Mouse (Mus musculus) thymus, adult 2 months (tissue): ENCODE results near the gene 1810049J17Rik. TPM values are rescaled to one million over a fixed set of nuclear protein-coding genes. Genes with fewer than 3 reads are reported as not detected.

ENCODE experiments used
- DNase-seq: peaks from one replicate; pipeline ENCODE4 v3.0.0; 2021
- H3K27ac ChIP-seq: fragments of 200-500 bp; 2 replicates; pipeline ENCODE4 v1.5.1; 2012; ENCODE audit warnings: low read length, control low read depth; ENCODE audit not compliant: control insufficient read depth, insufficient read depth
- H3K27me3 ChIP-seq: fragments of 200-500 bp; 2 replicates; pipeline ENCODE4 v1.6.1; 2012; ENCODE audit warnings: mild to moderate bottlenecking, low read length, moderate library complexity, mixed read lengths; ENCODE audit not compliant: control insufficient read depth, insufficient read depth
- H3K36me3 ChIP-seq: fragments of 200-500 bp; 2 replicates; pipeline ENCODE4 v1.6.1; 2012; ENCODE audit warnings: mild to moderate bottlenecking, low read length, moderate library complexity; ENCODE audit not compliant: control insufficient read depth, insufficient read depth
- H3K4me1 ChIP-seq: fragments of 200-500 bp; replicated peaks from 2 replicates; pipeline ENCODE4 v1.6.1; 2012; ENCODE audit warnings: low read length; ENCODE audit not compliant: control insufficient read depth, insufficient read depth
- H3K4me3 ChIP-seq: fragments of 200-500 bp; 2 replicates; pipeline ENCODE4 v1.5.1; 2012; ENCODE audit warnings: mild to moderate bottlenecking, low read length, control low read depth, moderate library complexity; ENCODE audit not compliant: control insufficient read depth, insufficient read depth
- CTCF ChIP-seq: fragments of 200-500 bp; IDR thresholded peaks from 2 replicates; pipeline ENCODE4 v1.5.1; 2012; ENCODE audit warnings: mild to moderate bottlenecking, control low read depth, low read length, moderate library complexity, borderline replicate concordance; ENCODE audit not compliant: control insufficient read depth, poor library complexity, insufficient read depth; ENCODE audit errors: extremely low read depth
- POLR2A ChIP-seq: fragments of 200-500 bp; IDR thresholded peaks from 2 replicates; pipeline ENCODE4 v1.6.1; 2012; ENCODE audit warnings: mild to moderate bottlenecking, low read length, control low read depth, moderate library complexity; ENCODE audit not compliant: control insufficient read depth, poor library complexity, insufficient read depth; ENCODE audit errors: extremely low read depth
- WGBS: fragments of 180-500 bp; shearing (Covaris S2); methylation state at CpG from one replicate; pipeline ENCODE4 v1.1.7; 2018; 5-methylcytosine and 5-hydroxymethylcytosine counted together
- polyA plus RNA-seq: library from polyadenylated mRNA; depleted of rRNA; stranded (reverse); fragments of >200 nt; gene quantifications from 2 replicates; pipeline ENCODE4 v1.2.3, GENCODE M21; 2012

Gene 1810049J17Rik
- polyA plus RNA-seq, 1 experiment, result not detected

DNA sequence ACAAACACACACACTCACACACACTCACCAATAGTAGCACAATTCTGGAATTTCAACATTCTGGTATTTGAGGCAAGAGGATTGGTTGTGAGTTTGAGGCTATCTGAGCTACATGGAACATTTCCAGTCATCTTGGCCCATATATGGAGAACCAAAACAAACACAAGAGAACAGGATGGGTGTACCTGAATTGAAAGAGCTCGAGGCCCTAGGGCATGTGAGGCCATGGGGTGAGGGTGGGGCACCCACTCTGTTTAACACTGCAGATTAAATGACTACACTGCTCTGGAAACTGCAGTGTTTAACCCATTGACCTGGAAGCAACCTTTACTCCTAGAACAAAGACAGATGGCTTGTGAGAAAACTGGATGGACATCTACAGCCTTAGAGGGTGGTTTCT is 8.4 kb downstream of the 1810049J17Rik start:
- DNase-seq, result no peak
- Histone ChIP-seq H3K4me1 (no peaks in the 10 kb centered on the region), H3K27me3 (no peaks in the 10 kb centered on the region), H3K27ac (no peak overlapping the region), H3K36me3 (no peaks in the 10 kb centered on the region), H3K4me3 (no peak overlapping the region)
- WGBS, result 56% methylated on average over 1 of the region's 1 CpGs
- TF ChIP-seq CTCF (no peak), POLR2A (no peak)

GRCm38 (mm10) chr15:12311465-12311864 is 10.2 kb downstream of the 1810049J17Rik start:
- no peaks in the 10 kb centered on the region for H3K4me1 ChIP-seq

GRCm38 (mm10) chr15:12310676-12311075 is 11.0 kb downstream of the 1810049J17Rik start:
- Histone ChIP-seq H3K4me3 (no peak overlapping the region), H3K36me3 (no peaks in the 10 kb centered on the region), H3K27ac (no peak overlapping the region), H3K27me3 (no peaks in the 10 kb centered on the region), H3K4me1 (no peaks in the 10 kb centered on the region)
- 64% methylated on average over 4 of the region's 4 CpGs for WGBS
- DNase-seq, result no peak
- TF ChIP-seq POLR2A, result no peak
- no peak for TF ChIP-seq CTCF

More at GRCm38 (mm10) chr15:12311465-12311864, 10.2 kb downstream of the 1810049J17Rik start:
- WGBS, result 84% methylated on average over 7 of the region's 7 CpGs
- no peak for DNase-seq
- TF ChIP-seq CTCF (no peak), POLR2A (no peak)
- no peak overlapping the region for H3K4me3 ChIP-seq
- H3K36me3 ChIP-seq, result no peaks in the 10 kb centered on the region
- no peak overlapping the region for H3K27ac ChIP-seq
- no peaks in the 10 kb centered on the region for H3K27me3 ChIP-seq

DNA sequence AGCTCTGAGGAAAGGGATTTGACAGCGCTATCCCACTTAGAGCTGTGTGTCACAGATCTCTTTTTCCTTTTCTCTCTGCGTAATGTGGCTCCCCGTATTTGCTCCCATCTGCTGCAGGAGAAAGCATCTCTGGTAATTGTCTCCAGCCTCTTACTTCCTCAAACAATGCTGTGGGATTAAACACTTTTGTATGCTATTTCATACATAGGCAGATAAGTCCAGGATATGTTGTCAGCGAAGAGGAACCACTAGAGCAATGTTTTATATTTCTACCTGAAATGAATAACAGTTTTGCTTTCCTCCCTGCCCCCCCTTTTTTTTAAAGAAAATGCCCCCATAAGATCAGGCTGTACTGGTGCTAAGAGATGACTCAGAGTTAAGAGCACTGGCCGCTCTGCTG is 13.2 kb downstream of the 1810049J17Rik start:
- H3K27me3 ChIP-seq, result no peaks in the 10 kb centered on the region
- no peaks in the 10 kb centered on the region for H3K36me3 ChIP-seq
- TF ChIP-seq POLR2A (no peak), CTCF (no peak)
- no peak overlapping the region for H3K4me3 ChIP-seq
- no peak for DNase-seq
- WGBS, result 95% methylated on average over 5 of the region's 5 CpGs
- H3K27ac ChIP-seq, result no peak overlapping the region
- H3K4me1 ChIP-seq, result no peaks in the 10 kb centered on the region

GRCm38 (mm10) chr15:12307114-12307513 is 14.6 kb downstream of the 1810049J17Rik start:
- H3K27ac ChIP-seq, result no peak overlapping the region
- TF ChIP-seq CTCF (no peak), POLR2A (no peak)
- DNase-seq, result no peak
- H3K36me3 ChIP-seq, result no peaks in the 10 kb centered on the region
- WGBS, result 62% methylated on average over 4 of the region's 4 CpGs
- H3K4me3 ChIP-seq, result no peak overlapping the region
- H3K4me1 ChIP-seq, result no peaks in the 10 kb centered on the region
- no peaks in the 10 kb centered on the region for H3K27me3 ChIP-seq

DNA sequence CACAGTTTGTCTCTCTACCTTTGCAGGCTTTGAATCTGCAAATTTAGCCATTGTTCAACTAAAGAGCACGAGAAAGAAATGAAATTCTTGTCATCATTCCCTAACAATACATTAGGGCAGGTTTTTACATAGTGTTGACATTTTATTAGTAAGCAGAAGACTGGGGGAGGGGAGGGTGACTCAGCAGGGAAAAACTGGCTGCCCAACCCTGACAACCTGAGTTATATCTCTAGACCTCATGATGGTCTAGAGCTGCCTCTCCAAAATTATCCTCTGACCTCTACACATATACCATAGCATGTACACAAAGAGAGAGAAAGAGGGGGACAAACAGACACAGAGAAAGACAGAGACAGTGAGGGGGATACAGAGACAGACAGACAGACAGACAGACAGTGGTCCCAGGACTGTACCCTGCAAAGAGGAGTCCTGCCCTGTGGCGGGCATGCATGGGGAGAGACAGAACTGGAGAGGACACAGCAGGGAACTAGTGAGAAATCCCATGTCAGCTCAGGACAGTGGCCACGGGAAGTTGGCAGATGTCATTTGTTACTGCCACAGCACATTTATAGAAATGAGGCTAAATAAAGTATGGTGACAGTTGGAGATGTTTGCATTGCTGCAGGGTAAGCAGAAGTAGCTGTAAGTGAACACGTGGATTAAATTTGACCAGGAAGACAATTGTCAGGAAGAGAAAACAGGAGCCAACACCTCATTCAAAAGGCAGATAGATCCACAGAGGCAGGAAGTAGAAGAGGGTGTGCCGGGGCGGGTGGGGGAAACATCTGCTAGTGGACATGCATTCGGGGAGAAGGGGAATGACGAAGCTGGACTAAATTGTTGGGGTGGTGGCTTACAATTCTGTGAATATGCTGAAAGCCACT is 15.3 kb downstream of the 1810049J17Rik start:
- Histone ChIP-seq H3K4me1 (no peaks in the 10 kb centered on the region), H3K27ac (no peak overlapping the region)

DNA sequence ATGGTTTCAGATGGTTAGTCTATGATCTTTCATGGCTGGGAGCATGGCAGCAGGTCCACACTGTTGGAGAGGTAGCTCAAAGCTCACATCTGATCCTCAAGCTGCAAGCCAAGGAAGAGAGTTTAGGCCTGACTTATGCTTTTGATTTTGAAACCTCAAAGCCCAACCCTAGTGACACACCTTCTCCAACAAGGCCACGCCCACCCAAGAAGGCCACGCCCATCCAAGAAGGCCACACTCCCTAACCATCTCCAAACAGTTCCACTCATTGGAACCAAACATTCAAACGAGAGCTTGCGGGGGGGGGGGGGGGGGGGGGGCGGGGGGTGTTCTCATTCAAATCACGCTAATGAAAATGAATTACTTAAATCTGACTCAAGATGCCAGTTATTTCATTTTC is 19.9 kb downstream of the 1810049J17Rik start:
- Histone ChIP-seq H3K36me3 (no peaks in the 10 kb centered on the region), H3K4me1 (no peaks in the 10 kb centered on the region), H3K27ac (no peak overlapping the region), H3K4me3 (no peak overlapping the region), H3K27me3 (no peaks in the 10 kb centered on the region)
- no peak for DNase-seq
- TF ChIP-seq CTCF, result no peak
- no peak for TF ChIP-seq POLR2A
- WGBS, result 72% methylated on average over 6 of the region's 6 CpGs

More for the DNA sequence above, 15.3 kb downstream of the 1810049J17Rik start:
- H3K27me3 ChIP-seq, result no peaks in the 10 kb centered on the region
- no peak for DNase-seq
- H3K36me3 ChIP-seq, result no peaks in the 10 kb centered on the region
- H3K4me3 ChIP-seq, result no peak overlapping the region
- WGBS, result 25% methylated on average over 8 of the region's 8 CpGs
- TF ChIP-seq CTCF, result no peak
- no peak for TF ChIP-seq POLR2A
